Mouse (Mus musculus) limb, embryonic 14.5 days (tissue): ENCODE measurements around the gene Slc25a19. TPM values are rescaled to one million over a fixed set of nuclear protein-coding genes. Genes with fewer than 3 reads are reported as not detected.
A peak's percentile ranks its signal among the peaks of the same experiment; 100 is the strongest.

Experiments used
- ATAC-seq: fragments of 200-750 bp; cut with Nextera tagmentation; 2 replicates; pipeline ENCODE4 v1.8.0; 2017; ENCODE audit warnings: low read depth, moderate number of reproducible peaks, moderate TSS enrichment; ENCODE audit not compliant: low FRiP score
- DNase-seq: peaks from one replicate; pipeline ENCODE4 v3.0.0-alpha.2; 2015; ENCODE audit warnings: low spot score
- H3K27ac ChIP-seq: fragments of 300-500 bp; sonication (generic); replicated peaks from 2 replicates; pipeline ENCODE4 v1.5.1; 2014; ENCODE audit warnings: low read depth, mild to moderate bottlenecking, low read length, moderate library complexity, mixed read lengths
- H3K27me3 ChIP-seq: fragments of 300-500 bp; sonication (generic); 2 replicates; pipeline ENCODE4 v1.6.1; 2014; ENCODE audit warnings: low read length, mixed read lengths; ENCODE audit not compliant: control insufficient read depth, insufficient read depth
- H3K36me3 ChIP-seq: fragments of 300-500 bp; sonication (generic); 2 replicates; pipeline ENCODE4 v1.6.1; 2014; ENCODE audit warnings: mild to moderate bottlenecking, low read length, moderate library complexity, mixed read lengths; ENCODE audit not compliant: control insufficient read depth, insufficient read depth
- H3K4me1 ChIP-seq: fragments of 300-500 bp; sonication (generic); 2 replicates; pipeline ENCODE4 v1.6.1; 2014; ENCODE audit warnings: antibody characterized with exemption, low read length, mixed read lengths; ENCODE audit not compliant: control insufficient read depth, insufficient read depth
- H3K4me2 ChIP-seq: fragments of 300-500 bp; sonication (generic); replicated peaks from 2 replicates; pipeline ENCODE4 v1.6.1; 2014; ENCODE audit warnings: low read depth, mild to moderate bottlenecking, low read length, moderate library complexity; ENCODE audit not compliant: severe bottlenecking
- H3K4me3 ChIP-seq: fragments of 300-500 bp; sonication (generic); replicated peaks from 2 replicates; pipeline ENCODE4 v1.5.1; 2014; ENCODE audit warnings: low read length
- H3K9ac ChIP-seq: fragments of 300-500 bp; sonication (generic); 2 replicates; pipeline ENCODE4 v1.6.1; 2014; ENCODE audit warnings: mild to moderate bottlenecking, low read depth, low read length, moderate library complexity; ENCODE audit not compliant: severe bottlenecking
- H3K9me3 ChIP-seq: fragments of 300-500 bp; sonication (generic); 2 replicates; pipeline ENCODE4 v1.6.1; 2016; ENCODE audit warnings: low read length; ENCODE audit not compliant: control insufficient read depth
- POLR2A ChIP-seq: fragments of 200-500 bp; IDR thresholded peaks from 2 replicates; pipeline ENCODE4 v1.8.0; 2012; ENCODE audit warnings: inconsistent platforms, mild to moderate bottlenecking, moderate library complexity, borderline replicate concordance; ENCODE audit not compliant: insufficient read depth, insufficient read length; ENCODE audit errors: extremely low read depth
- WGBS: fragments of 180-500 bp; shearing (Covaris S2); extraction: QIAGEN DNeasy Blood & Tissue Kit; methylation state at CpG from one replicate; pipeline ENCODE4 v1.1.7; 2014; 5-methylcytosine and 5-hydroxymethylcytosine counted together
- polyA plus RNA-seq, 2 experiments: library from polyadenylated mRNA; depleted of rRNA in 1 of 2; stranded (reverse) in 1 of 2; unstranded in 1 of 2; fragments of >200 nt; fragmentation: Nextera tagmentation in 1 of 2; extraction: Ambion mirVana in 1 of 2; gene quantifications; 2 replicates each; pipeline versions ENCODE4 v1.2.1 to v1.2.3; 2012 to 2014

The Slc25a19 gene
- polyA plus RNA-seq, 2 experiments, result 20.9 to 30.7 TPM

GRCm38 (mm10) chr11:115615875-115616274, 12.2 kb downstream of the Slc25a19 start:
- no peak overlapping the region for H3K9ac ChIP-seq
- no peaks in the 10 kb centered on the region for H3K27me3 ChIP-seq
- no peak for DNase-seq
- no peak overlapping the region for H3K4me2 ChIP-seq
- H3K9me3 ChIP-seq, result no peaks in the 10 kb centered on the region
- H3K27ac ChIP-seq, result no peak overlapping the region
- H3K36me3 ChIP-seq, result peaks cover 41% of the 10 kb centered on the region
- no peak for ATAC-seq
- TF ChIP-seq POLR2A, result no peak
- 91% methylated on average over 6 of the region's 6 CpGs for WGBS
- peaks cover 8% of the 10 kb centered on the region; the same call in 1 of the 2 replicates for H3K4me1 ChIP-seq
- H3K4me3 ChIP-seq, result no peak overlapping the region

GRCm38 (mm10) chr11:115615108-115615825, 12.8 kb downstream of the Slc25a19 start:
- DNase-seq, result no peak
- 83% methylated on average over 15 of the region's 15 CpGs for WGBS
- Histone ChIP-seq H3K27ac (no peak overlapping the region), H3K36me3 (peaks cover 35% of the 10 kb centered on the region), H3K9ac (no peak overlapping the region), H3K4me3 (no peak overlapping the region), H3K4me1 (peaks cover 8% of the 10 kb centered on the region; the same call in 1 of the 2 replicates), H3K27me3 (no peaks in the 10 kb centered on the region), H3K4me2 (no peak overlapping the region), H3K9me3 (no peaks in the 10 kb centered on the region)
- TF ChIP-seq POLR2A, result no peak
- no peak for ATAC-seq

GRCm38 (mm10) chr11:115614346-115615107, 13.6 kb downstream of the Slc25a19 start:
- Histone ChIP-seq H3K36me3 (peaks cover 29% of the 10 kb centered on the region), H3K9me3 (no peaks in the 10 kb centered on the region), H3K27me3 (no peaks in the 10 kb centered on the region), H3K4me2 (no peak overlapping the region), H3K9ac (no peak overlapping the region), H3K4me3 (no peak overlapping the region), H3K27ac (no peak overlapping the region), H3K4me1 (peaks cover 8% of the 10 kb centered on the region; the same call in 1 of the 2 replicates)
- ATAC-seq (no peak), DNase-seq (no peak)
- 88% methylated on average over 9 of the region's 10 CpGs for WGBS
- no peak for TF ChIP-seq POLR2A

GRCm38 (mm10) chr11:115613138-115613945, 14.8 kb downstream of the Slc25a19 start:
- Histone ChIP-seq H3K4me2 (peak overlapping the region; percentile 65), H3K27ac (peak overlapping the region; percentile 80; the same call in 1 of the 2 replicates), H3K4me1 (peaks cover 8% of the 10 kb centered on the region; the same call in 1 of the 2 replicates), H3K9ac (peak overlapping the region; percentile 59), H3K36me3 (peaks cover 41% of the 10 kb centered on the region), H3K4me3 (peak overlapping the region; percentile 55), H3K27me3 (no peaks in the 10 kb centered on the region), H3K9me3 (no peaks in the 10 kb centered on the region)
- under 1% methylated on average over 16 of the region's 16 CpGs for WGBS
- ATAC-seq (peak; percentile 21; the same call in 1 of the 2 replicates), DNase-seq (peak; percentile 25)
- no peak for TF ChIP-seq POLR2A
